Mouse (Mus musculus): ENCODE measurements around the gene Clcn7. TPM values are rescaled to one million over a fixed set of nuclear protein-coding genes. Genes with fewer than 3 reads are reported as not detected.

Gene Clcn7
- total and polyA plus RNA-seq, 3 experiments, result 24.6 to 28.5 (median 25.4) TPM

- intact Hi-C loops (cut with DNase I), result no loop called here
- H3K79me2 ChIP-seq (replicated peaks; ENCODE audit: control insufficient read depth, insufficient read depth, low read length), result no peaks in the 10 kb centered on the region
- no peaks in the 10 kb centered on the region for H3K36me3 ChIP-seq (ENCODE audit: control insufficient read depth, insufficient read depth, low read length)
- 93% methylated on average over 6 of the region's 6 CpGs for WGBS
- H3K27ac ChIP-seq, result no peak overlapping the region
- DNase-seq, result no peak
- H3K4me1 ChIP-seq (ENCODE audit: control insufficient read depth, insufficient read depth, low read length), result peaks cover 8% of the 10 kb centered on the region
- H3K4me3 ChIP-seq, result no peak overlapping the region
- H3K9ac ChIP-seq (ENCODE audit: low read depth, low read length), result no peak overlapping the region
- H3K27me3 ChIP-seq (ENCODE audit: control insufficient read depth, insufficient read depth, low read length), result no peaks in the 10 kb centered on the region
- TF ChIP-seq CTCF (IDR thresholded peaks at IDR 0.05) (no peak), EP300 (IDR thresholded peaks at IDR 0.05; ENCODE audit: insufficient read depth, low read depth, low read length) (no peak), POLR2A (IDR thresholded peaks at IDR 0.05; ENCODE audit: insufficient read depth, low read depth, low read length) (no peak)
These were observed 22.6 kb upstream of the Clcn7 start for GRCm38 (mm10) chr17:25110590-25110989.

GRCm38 (mm10) chr17:25111220-25111619 is 22.0 kb upstream of the Clcn7 start:
- H3K79me2 ChIP-seq (replicated peaks; ENCODE audit: control insufficient read depth, insufficient read depth, low read length), result no peaks in the 10 kb centered on the region
- H3K9ac ChIP-seq (ENCODE audit: low read depth, low read length), result no peak overlapping the region
- H3K27ac ChIP-seq, result no peak overlapping the region
- intact Hi-C loops (cut with DNase I), result no loop called here
- TF ChIP-seq CTCF (IDR thresholded peaks at IDR 0.05), result no peak
- TF ChIP-seq POLR2A (IDR thresholded peaks at IDR 0.05; ENCODE audit: insufficient read depth, low read depth, low read length), result no peak
- TF ChIP-seq EP300 (IDR thresholded peaks at IDR 0.05; ENCODE audit: insufficient read depth, low read depth, low read length), result no peak
- WGBS, result 92% methylated on average over 5 of the region's 5 CpGs
- peaks cover 10% of the 10 kb centered on the region for H3K4me1 ChIP-seq (ENCODE audit: control insufficient read depth, insufficient read depth, low read length)
- no peaks in the 10 kb centered on the region for H3K36me3 ChIP-seq (ENCODE audit: control insufficient read depth, insufficient read depth, low read length)
- DNase-seq, result no peak
- H3K4me3 ChIP-seq, result no peak overlapping the region
- no peaks in the 10 kb centered on the region for H3K27me3 ChIP-seq (ENCODE audit: control insufficient read depth, insufficient read depth, low read length)

- H3K27me3 ChIP-seq (ENCODE audit: control insufficient read depth, insufficient read depth, low read length), result no peaks in the 10 kb centered on the region
- TF ChIP-seq CTCF (IDR thresholded peaks at IDR 0.05) (no peak), EP300 (IDR thresholded peaks at IDR 0.05; ENCODE audit: insufficient read depth, low read depth, low read length) (no peak), POLR2A (IDR thresholded peaks at IDR 0.05; ENCODE audit: insufficient read depth, low read depth, low read length) (no peak)
- peak in 1 of 2 experiments; percentile 57 for DNase-seq
- no peak overlapping the region for H3K4me3 ChIP-seq
- H3K27ac ChIP-seq, result peak overlapping the region; percentile 44
- H3K4me1 ChIP-seq (ENCODE audit: control insufficient read depth, insufficient read depth, low read length), result peaks cover 10% of the 10 kb centered on the region
- 32% methylated on average over 8 of the region's 8 CpGs for WGBS
- H3K9ac ChIP-seq (ENCODE audit: low read depth, low read length), result no peak overlapping the region
- intact Hi-C loops (cut with DNase I), result no loop called here
- H3K79me2 ChIP-seq (replicated peaks; ENCODE audit: control insufficient read depth, insufficient read depth, low read length), result no peaks in the 10 kb centered on the region
- no peaks in the 10 kb centered on the region for H3K36me3 ChIP-seq (ENCODE audit: control insufficient read depth, insufficient read depth, low read length)
These were observed 21.3 kb upstream of the Clcn7 start for GRCm38 (mm10) chr17:25111739-25112422.

GRCm38 (mm10) chr17:25112423-25112810 is 20.8 kb upstream of the Clcn7 start:
- Histone ChIP-seq H3K4me1 (ENCODE audit: control insufficient read depth, insufficient read depth, low read length) (peaks cover 10% of the 10 kb centered on the region), H3K27me3 (ENCODE audit: control insufficient read depth, insufficient read depth, low read length) (no peaks in the 10 kb centered on the region), H3K4me3 (no peak overlapping the region), H3K79me2 (replicated peaks; ENCODE audit: control insufficient read depth, insufficient read depth, low read length) (no peaks in the 10 kb centered on the region), H3K36me3 (ENCODE audit: control insufficient read depth, insufficient read depth, low read length) (no peaks in the 10 kb centered on the region), H3K9ac (ENCODE audit: low read depth, low read length) (no peak overlapping the region), H3K27ac (peak overlapping the region; percentile 44)
- 43% methylated on average over 3 of the region's 3 CpGs for WGBS
- peak in 1 of 2 experiments; percentile 36 for DNase-seq
- intact Hi-C loops (cut with DNase I), result no loop called here
- no peak for TF ChIP-seq CTCF (IDR thresholded peaks at IDR 0.05)
- TF ChIP-seq POLR2A (IDR thresholded peaks at IDR 0.05; ENCODE audit: insufficient read depth, low read depth, low read length), result no peak

- Histone ChIP-seq H3K79me2 (replicated peaks; ENCODE audit: control insufficient read depth, insufficient read depth, low read length) (no peaks in the 10 kb centered on the region), H3K4me3 (peak overlapping the region; percentile 60), H3K27ac (peak overlapping the region; percentile 81), H3K27me3 (ENCODE audit: control insufficient read depth, insufficient read depth, low read length) (no peaks in the 10 kb centered on the region), H3K36me3 (ENCODE audit: control insufficient read depth, insufficient read depth, low read length) (no peaks in the 10 kb centered on the region), H3K9ac (ENCODE audit: low read depth, low read length) (peak overlapping the region; percentile 74), H3K4me1 (ENCODE audit: control insufficient read depth, insufficient read depth, low read length) (peaks cover 10% of the 10 kb centered on the region)
- no peak for TF ChIP-seq POLR2A (IDR thresholded peaks at IDR 0.05; ENCODE audit: insufficient read depth, low read depth, low read length)
- no peak for TF ChIP-seq CTCF (IDR thresholded peaks at IDR 0.05)
- TF ChIP-seq EP300 (IDR thresholded peaks at IDR 0.05; ENCODE audit: insufficient read depth, low read depth, low read length), result no peak
- DNase-seq, result peak; percentile 10 to 24
- intact Hi-C loops (cut with DNase I), result loop anchor here (2.0 to 5.0 kb wide), 2 partner anchors 32 to 157 kb away; partner anchors contain the start of genes Tmem204 and Ube2i
- 7% methylated on average over 23 of the region's 23 CpGs for WGBS
These were observed 18.1 kb upstream of the Clcn7 start for GRCm38 (mm10) chr17:25114908-25115645.
